Mouse (Mus musculus): ENCODE results near the gene Calhm1. TPM values are rescaled to one million over a fixed set of nuclear protein-coding genes. Genes with fewer than 3 reads are reported as not detected.

The Calhm1 gene
- polyA plus RNA-seq, 1 experiment from 2014 or later, result not detected

- Histone ChIP-seq H3K4me2 (peak within 1 kb of the TSS; percentile 85), H3K9me3 (replicated peaks; ENCODE audit: control insufficient read depth, low read length) (peaks cover 8% of the 10 kb centered on the region), H3K9ac (ENCODE audit: low read depth, low read length) (peak within 1 kb of the TSS; percentile 59; the same call in 1 of the 2 replicates), H3K27me3 (ENCODE audit: control insufficient read depth, insufficient read depth, low read length) (peaks cover 42% of the 10 kb centered on the region), H3K36me3 (ENCODE audit: control insufficient read depth, insufficient read depth, low read length) (no peaks in the 10 kb centered on the region), H3K4me1 (ENCODE audit: control insufficient read depth, insufficient read depth, low read length) (no peaks in the 10 kb centered on the region), H3K27ac (ENCODE audit: low read depth, low read length) (no peak within 1 kb of the TSS), H3K4me3 (ENCODE audit: low read depth, low read length) (peak within 1 kb of the TSS; percentile 50)
- WGBS (ENCODE audit: insufficient replicate concordance), result under 1% methylated on average over 76 of the region's 98 CpGs
- ATAC-seq (replicated peaks; ENCODE audit: insufficient number of reproducible peaks, low FRiP score, low TSS enrichment), result peak; percentile 39; the same call in 1 of the 2 replicates
These were observed 34.6 kb upstream of the Calhm1 start, which contains the start of gene Neurl1a for GRCm38 (mm10) chr19:47178431-47179271. Gene Neurl1a (plus strand): TSS chr19:47178820.

GRCm38 (mm10) chr19:47178001-47178400 lies 33.9 kb upstream of the Calhm1 start:
- H3K27me3 ChIP-seq (ENCODE audit: control insufficient read depth, insufficient read depth, low read length), result peaks cover 42% of the 10 kb centered on the region
- H3K9ac ChIP-seq (ENCODE audit: low read depth, low read length), result no peak overlapping the region
- H3K4me1 ChIP-seq (ENCODE audit: control insufficient read depth, insufficient read depth, low read length), result no peaks in the 10 kb centered on the region
- no peak for ATAC-seq (replicated peaks; ENCODE audit: insufficient number of reproducible peaks, low FRiP score, low TSS enrichment)
- H3K27ac ChIP-seq (ENCODE audit: low read depth, low read length), result no peak overlapping the region
- peak overlapping the region; percentile 85 for H3K4me2 ChIP-seq
- no peaks in the 10 kb centered on the region for H3K36me3 ChIP-seq (ENCODE audit: control insufficient read depth, insufficient read depth, low read length)
- WGBS (ENCODE audit: insufficient replicate concordance), result 19% methylated on average over 10 of the region's 10 CpGs
- peak overlapping the region; percentile 50 for H3K4me3 ChIP-seq (ENCODE audit: low read depth, low read length)
- H3K9me3 ChIP-seq (replicated peaks; ENCODE audit: control insufficient read depth, low read length), result peaks cover 8% of the 10 kb centered on the region

- ATAC-seq (replicated peaks; ENCODE audit: insufficient number of reproducible peaks, low FRiP score, low TSS enrichment), result no peak
- Histone ChIP-seq H3K27me3 (ENCODE audit: control insufficient read depth, insufficient read depth, low read length) (peaks cover 42% of the 10 kb centered on the region), H3K27ac (ENCODE audit: low read depth, low read length) (no peak overlapping the region), H3K4me3 (ENCODE audit: low read depth, low read length) (no peak overlapping the region), H3K4me2 (no peak overlapping the region), H3K36me3 (ENCODE audit: control insufficient read depth, insufficient read depth, low read length) (no peaks in the 10 kb centered on the region), H3K4me1 (ENCODE audit: control insufficient read depth, insufficient read depth, low read length) (no peaks in the 10 kb centered on the region), H3K9ac (ENCODE audit: low read depth, low read length) (no peak overlapping the region), H3K9me3 (replicated peaks; ENCODE audit: control insufficient read depth, low read length) (peaks cover 5% of the 10 kb centered on the region)
- WGBS (ENCODE audit: insufficient replicate concordance), result 89% methylated on average over 2 of the region's 2 CpGs
These were observed 33.0 kb upstream of the Calhm1 start for GRCm38 (mm10) chr19:47176916-47177505.

GRCm38 (mm10) chr19:47175472-47175871 lies 31.4 kb upstream of the Calhm1 start:
- Histone ChIP-seq H3K27me3 (ENCODE audit: control insufficient read depth, insufficient read depth, low read length) (peaks cover 32% of the 10 kb centered on the region), H3K36me3 (ENCODE audit: control insufficient read depth, insufficient read depth, low read length) (no peaks in the 10 kb centered on the region), H3K4me1 (ENCODE audit: control insufficient read depth, insufficient read depth, low read length) (no peaks in the 10 kb centered on the region), H3K4me3 (ENCODE audit: low read depth, low read length) (no peak overlapping the region), H3K9me3 (replicated peaks; ENCODE audit: control insufficient read depth, low read length) (no peaks in the 10 kb centered on the region), H3K4me2 (no peak overlapping the region), H3K9ac (ENCODE audit: low read depth, low read length) (no peak overlapping the region), H3K27ac (ENCODE audit: low read depth, low read length) (no peak overlapping the region)
- ATAC-seq (replicated peaks; ENCODE audit: insufficient number of reproducible peaks, low FRiP score, low TSS enrichment), result no peak
- WGBS (ENCODE audit: insufficient replicate concordance), result 41% methylated on average over 2 of the region's 2 CpGs

GRCm38 (mm10) chr19:47174515-47174914 lies 30.5 kb upstream of the Calhm1 start:
- Histone ChIP-seq H3K9ac (ENCODE audit: low read depth, low read length) (no peak overlapping the region), H3K4me1 (ENCODE audit: control insufficient read depth, insufficient read depth, low read length) (no peaks in the 10 kb centered on the region), H3K27me3 (ENCODE audit: control insufficient read depth, insufficient read depth, low read length) (peaks cover 22% of the 10 kb centered on the region), H3K4me2 (no peak overlapping the region), H3K4me3 (ENCODE audit: low read depth, low read length) (no peak overlapping the region), H3K27ac (ENCODE audit: low read depth, low read length) (no peak overlapping the region), H3K36me3 (ENCODE audit: control insufficient read depth, insufficient read depth, low read length) (no peaks in the 10 kb centered on the region), H3K9me3 (replicated peaks; ENCODE audit: control insufficient read depth, low read length) (no peaks in the 10 kb centered on the region)
- no peak for ATAC-seq (replicated peaks; ENCODE audit: insufficient number of reproducible peaks, low FRiP score, low TSS enrichment)
- WGBS (ENCODE audit: insufficient replicate concordance), result 54% methylated on average over 3 of the region's 3 CpGs

- Histone ChIP-seq H3K4me1 (ENCODE audit: control insufficient read depth, insufficient read depth, low read length) (peaks cover 4% of the 10 kb centered on the region; the same call in 1 of the 2 replicates), H3K36me3 (ENCODE audit: control insufficient read depth, insufficient read depth, low read length) (no peaks in the 10 kb centered on the region), H3K9me3 (replicated peaks; ENCODE audit: control insufficient read depth, low read length) (no peaks in the 10 kb centered on the region), H3K4me3 (ENCODE audit: low read depth, low read length) (peak overlapping the region; percentile 21), H3K9ac (ENCODE audit: low read depth, low read length) (0 out of 2 replicates have a peak overlapping the region, but pooled peaks have one; percentile 46), H3K27ac (ENCODE audit: low read depth, low read length) (no peak overlapping the region), H3K4me2 (peak overlapping the region; percentile 65), H3K27me3 (ENCODE audit: control insufficient read depth, insufficient read depth, low read length) (no peaks in the 10 kb centered on the region)
- no peak for ATAC-seq (replicated peaks; ENCODE audit: insufficient number of reproducible peaks, low FRiP score, low TSS enrichment)
- 21% methylated on average over 11 of the region's 11 CpGs for WGBS (ENCODE audit: insufficient replicate concordance)
These were observed 24.8 kb upstream of the Calhm1 start for GRCm38 (mm10) chr19:47168793-47169412.

- Histone ChIP-seq H3K27ac (ENCODE audit: low read depth, low read length) (no peak overlapping the region), H3K4me2 (peak overlapping the region; percentile 65), H3K36me3 (ENCODE audit: control insufficient read depth, insufficient read depth, low read length) (no peaks in the 10 kb centered on the region), H3K4me3 (ENCODE audit: low read depth, low read length) (peak overlapping the region; percentile 21), H3K27me3 (ENCODE audit: control insufficient read depth, insufficient read depth, low read length) (no peaks in the 10 kb centered on the region), H3K4me1 (ENCODE audit: control insufficient read depth, insufficient read depth, low read length) (peaks cover 4% of the 10 kb centered on the region; the same call in 1 of the 2 replicates), H3K9me3 (replicated peaks; ENCODE audit: control insufficient read depth, low read length) (no peaks in the 10 kb centered on the region), H3K9ac (ENCODE audit: low read depth, low read length) (0 out of 2 replicates have a peak overlapping the region, but pooled peaks have one; percentile 46)
- WGBS (ENCODE audit: insufficient replicate concordance), result 7% methylated on average over 13 of the region's 13 CpGs
- ATAC-seq (replicated peaks; ENCODE audit: insufficient number of reproducible peaks, low FRiP score, low TSS enrichment), result no peak
These were observed 24.2 kb upstream of the Calhm1 start for GRCm38 (mm10) chr19:47168223-47168622.

- H3K9me3 ChIP-seq (replicated peaks; ENCODE audit: control insufficient read depth, low read length), result no peaks in the 10 kb centered on the region
- no peaks in the 10 kb centered on the region for H3K36me3 ChIP-seq (ENCODE audit: control insufficient read depth, insufficient read depth, low read length)
- no peak overlapping the region for H3K9ac ChIP-seq (ENCODE audit: low read depth, low read length)
- 41% methylated on average over 7 of the region's 7 CpGs for WGBS (ENCODE audit: insufficient replicate concordance)
- H3K4me3 ChIP-seq (ENCODE audit: low read depth, low read length), result peak overlapping the region; percentile 21; the same call in 1 of the 2 replicates
- no peaks in the 10 kb centered on the region for H3K27me3 ChIP-seq (ENCODE audit: control insufficient read depth, insufficient read depth, low read length)
- H3K4me1 ChIP-seq (ENCODE audit: control insufficient read depth, insufficient read depth, low read length), result peaks cover 4% of the 10 kb centered on the region; the same call in 1 of the 2 replicates
- no peak for ATAC-seq (replicated peaks; ENCODE audit: insufficient number of reproducible peaks, low FRiP score, low TSS enrichment)
- H3K27ac ChIP-seq (ENCODE audit: low read depth, low read length), result no peak overlapping the region
- H3K4me2 ChIP-seq, result peak overlapping the region; percentile 65
These were observed 23.7 kb upstream of the Calhm1 start for GRCm38 (mm10) chr19:47167617-47168214.
